14 mouse cellular contexts compared by ENCODE assay signal in genomic region chr10:87448257-87448656, GRCm38 (mm10). TPM values are rescaled to one million over a fixed set of nuclear protein-coding genes. Genes with fewer than 3 reads are reported as not detected.
A peak's percentile ranks its signal among the peaks of the same experiment; 100 is the strongest.
DNase-seq lines count a peak whose midpoint lies in the region; ATAC-seq lines count a peak whose summit lies in the region.
"Had no signal": no experiment of that assay in that cellular context is flagged by ENCODE, and none has a peak within 500 bp of the region (broad histone marks: within the 10 kb centered on the region; RNA-seq: fewer than 3 reads in every experiment).

No protein-coding gene starts in this region.

- ATAC-seq in midbrain, embryonic 16.5 days: no peak
- ATAC-seq in limb, embryonic 13.5 days (ENCODE audit: low FRiP score, low read depth): no peak
- no peak for ATAC-seq in neural tube, embryonic 15.5 days (ENCODE audit: low FRiP score)
- ATAC-seq in monocyte, adult 5-6 weeks (replicated peaks; ENCODE audit: insufficient number of reproducible peaks, low FRiP score, low TSS enrichment, poor library complexity, severe bottlenecking): no peak

- H3K4me2 ChIP-seq in midbrain, embryonic 16.5 days (ENCODE audit: low read length): no peak overlapping the region
- peak overlapping the region; percentile 56; the same call in 1 of the 2 replicates for H3K4me2 ChIP-seq in limb, embryonic 13.5 days (replicated peaks)
- peak overlapping the region; percentile 38 for H3K4me2 ChIP-seq in neural tube, embryonic 15.5 days

- no peak for DNase-seq in midbrain, embryonic 10.5 days (ENCODE audit: low spot score)
- no peak for DNase-seq in hindbrain, embryonic 10.5 days (ENCODE audit: low spot score)
- no peak for DNase-seq in lung, postnatal 25 days (ENCODE audit: low spot score)
- no peak for DNase-seq in layer of hippocampus, adult 9-11 months
- DNase-seq: cerebellum, adult 11 months; heart, postnatal 14 days; kidney, adult 18-20 months had no signal

- WGBS in midbrain, embryonic 10.5 days: 35% methylated on average over 5 of the region's 5 CpGs
- 24% methylated on average over 5 of the region's 5 CpGs for WGBS in midbrain, embryonic 16.5 days
- 37% methylated on average over 5 of the region's 5 CpGs for whole genome bisulfite sequencing in hindbrain, embryonic 10.5 days
- 44% methylated on average over 5 of the region's 5 CpGs for WGBS in limb, embryonic 13.5 days
- WGBS in neural tube, embryonic 15.5 days: 16% methylated on average over 5 of the region's 5 CpGs

- H3K27ac ChIP-seq in midbrain, embryonic 10.5 days (replicated peaks): peak overlapping the region; percentile 85
- H3K27ac ChIP-seq in midbrain, embryonic 16.5 days (ENCODE audit: low read length): no peak overlapping the region
- peak overlapping the region; percentile 83 for H3K27ac ChIP-seq in hindbrain, embryonic 10.5 days
- no peak overlapping the region for H3K27ac ChIP-seq in limb, embryonic 13.5 days
- no peak overlapping the region; the same call in 1 of the 2 replicates for H3K27ac ChIP-seq in neural tube, embryonic 15.5 days (replicated peaks)
- H3K27ac ChIP-seq: macrophage had no signal

- no peak overlapping the region for H3K9ac ChIP-seq in midbrain, embryonic 16.5 days (ENCODE audit: low read depth, low read length)
- no peak overlapping the region for H3K9ac ChIP-seq in limb, embryonic 13.5 days
- no peak overlapping the region for H3K9ac ChIP-seq in neural tube, embryonic 15.5 days (replicated peaks)

- peaks cover 50% of the 10 kb centered on the region for H3K4me1 ChIP-seq in midbrain, embryonic 10.5 days
- peaks cover 7% of the 10 kb centered on the region for H3K4me1 ChIP-seq in midbrain, embryonic 16.5 days (ENCODE audit: control insufficient read depth, insufficient read depth, low read length)
- H3K4me1 ChIP-seq in hindbrain, embryonic 10.5 days (replicated peaks): peaks cover 39% of the 10 kb centered on the region
- H3K4me1 ChIP-seq in limb, embryonic 13.5 days: peaks cover 14% of the 10 kb centered on the region; the same call in 1 of the 2 replicates
- H3K4me1 ChIP-seq in neural tube, embryonic 15.5 days: peaks cover 19% of the 10 kb centered on the region

- peak overlapping the region; percentile 37; the same call in 1 of the 2 replicates for H3K4me3 ChIP-seq in midbrain, embryonic 10.5 days
- no peak overlapping the region for H3K4me3 ChIP-seq in midbrain, embryonic 16.5 days (ENCODE audit: low read depth, low read length)
- peak overlapping the region; percentile 30 for H3K4me3 ChIP-seq in hindbrain, embryonic 10.5 days
- no peak overlapping the region for H3K4me3 ChIP-seq in limb, embryonic 13.5 days
- no peak overlapping the region for H3K4me3 ChIP-seq in neural tube, embryonic 15.5 days (replicated peaks)

- peaks cover 1% of the 10 kb centered on the region; the same call in 1 of the 2 replicates for H3K9me3 ChIP-seq in midbrain, embryonic 10.5 days (replicated peaks)
- H3K9me3 ChIP-seq in midbrain, embryonic 16.5 days (replicated peaks; ENCODE audit: control insufficient read depth, low read length, poor library complexity, severe bottlenecking): no peaks in the 10 kb centered on the region
- no peaks in the 10 kb centered on the region for H3K9me3 ChIP-seq in hindbrain, embryonic 10.5 days
- H3K9me3 ChIP-seq in limb, embryonic 13.5 days: no peaks in the 10 kb centered on the region
- H3K9me3 ChIP-seq in neural tube, embryonic 15.5 days (replicated peaks): no peaks in the 10 kb centered on the region

- H3K27me3 ChIP-seq in midbrain, embryonic 10.5 days (ENCODE audit: low read depth, poor library complexity, severe bottlenecking): peaks cover 11% of the 10 kb centered on the region; the same call in 1 of the 2 replicates
- H3K27me3 ChIP-seq in midbrain, embryonic 16.5 days (ENCODE audit: control insufficient read depth, insufficient read depth, low read depth, low read length): no peaks in the 10 kb centered on the region
- peaks cover 35% of the 10 kb centered on the region for H3K27me3 ChIP-seq in hindbrain, embryonic 10.5 days (ENCODE audit: insufficient read depth, poor library complexity, severe bottlenecking)
- H3K27me3 ChIP-seq in limb, embryonic 13.5 days: no peaks in the 10 kb centered on the region
- H3K27me3 ChIP-seq in neural tube, embryonic 15.5 days (replicated peaks): no peaks in the 10 kb centered on the region

- H3K36me3 ChIP-seq in midbrain, embryonic 10.5 days: no peaks in the 10 kb centered on the region
- H3K36me3 ChIP-seq in midbrain, embryonic 16.5 days (ENCODE audit: control insufficient read depth, insufficient read depth, low read length): no peaks in the 10 kb centered on the region
- H3K36me3 ChIP-seq in hindbrain, embryonic 10.5 days: no peaks in the 10 kb centered on the region
- no peaks in the 10 kb centered on the region for H3K36me3 ChIP-seq in limb, embryonic 13.5 days
- no peaks in the 10 kb centered on the region for H3K36me3 ChIP-seq in neural tube, embryonic 15.5 days

RNA-seq across cellular contexts. Expression of gene Ascl1, which starts 45.2 kb away (rescaled TPM):
- 29.4 and 48.2 TPM in 2 replicates for polyA plus RNA-seq in midbrain, embryonic 10.5 days (2016; fragmentation: Nextera tagmentation; extraction: Ambion mirVana)
- polyA plus RNA-seq in midbrain, embryonic 16.5 days (2015; fragmentation: Nextera tagmentation; extraction: Ambion mirVana): 8.1 and 9.0 TPM in 2 replicates
- polyA plus RNA-seq in hindbrain, embryonic 10.5 days (2016; fragmentation: Nextera tagmentation; extraction: Ambion mirVana): 15.7 and 41.5 TPM in 2 replicates
- 0.27 TPM in 1 of 2 replicates, not detected in the other for polyA plus RNA-seq in limb, embryonic 13.5 days (2015; fragmentation: Nextera tagmentation; extraction: Ambion mirVana)
- polyA plus RNA-seq in neural tube, embryonic 15.5 days (2015; fragmentation: Nextera tagmentation; extraction: Ambion mirVana): 5.2 and 7.4 TPM in 2 replicates
- not detected in 3 replicates for total RNA-seq in monocyte, adult 5-6 weeks (2017)
- total RNA-seq: granulocyte monocyte progenitor cell, adult 5-6 weeks had no signal
- polyA plus RNA-seq: liver, embryonic 16.5 days; macrophage had no signal

Comparison
In these comparisons a context has a peak if more than half of its experiments do, and no peak if none do; other contexts are left out.
1. H3K27ac ChIP-seq: peak in midbrain, embryonic 10.5 days (single experiment) and hindbrain, embryonic 10.5 days (single experiment); none in midbrain, embryonic 16.5 days (single experiment), limb, embryonic 13.5 days (single experiment) and neural tube, embryonic 15.5 days (single experiment).
2. H3K4me3 ChIP-seq: peak in midbrain, embryonic 10.5 days (single experiment) and hindbrain, embryonic 10.5 days (single experiment); none in midbrain, embryonic 16.5 days (single experiment), limb, embryonic 13.5 days (single experiment) and neural tube, embryonic 15.5 days (single experiment).